Mouse (Mus musculus): ENCODE measurements around the gene Lsp1.

The Lsp1 gene

GRCm38 (mm10) chr7:142506501-142506900 is 45.9 kb downstream of the Lsp1 start:
- no peak for DNase-seq (ENCODE audit: low spot score)

DNA sequence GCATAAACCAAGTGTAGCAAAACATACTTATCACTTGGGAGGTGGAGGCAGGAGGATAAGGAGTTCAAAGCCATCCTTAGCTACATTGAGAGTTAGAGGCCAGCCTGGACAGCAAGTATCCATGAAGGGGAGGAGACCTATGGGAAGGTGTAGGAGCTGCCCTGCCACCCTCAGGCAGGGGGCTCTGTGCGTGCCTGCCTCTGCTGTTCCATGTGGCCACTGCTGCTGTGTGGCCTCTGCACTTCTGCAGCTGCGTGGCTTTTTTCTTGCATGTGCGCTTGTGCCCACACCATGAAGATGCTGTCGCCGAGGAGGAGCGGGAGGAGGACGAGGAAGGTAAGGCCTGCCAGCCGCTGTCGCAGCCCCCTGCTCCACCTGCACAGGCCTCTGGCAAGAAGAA is 46.8 kb downstream of the Lsp1 start:
- no peak for DNase-seq (ENCODE audit: low spot score)

GRCm38 (mm10) chr7:142509518-142509917 is 48.9 kb downstream of the Lsp1 start:
- no peak for DNase-seq (ENCODE audit: low spot score)

GRCm38 (mm10) chr7:142510021-142510777 is 49.6 kb downstream of the Lsp1 start:
- DNase-seq (ENCODE audit: low spot score), result no peak

DNA sequence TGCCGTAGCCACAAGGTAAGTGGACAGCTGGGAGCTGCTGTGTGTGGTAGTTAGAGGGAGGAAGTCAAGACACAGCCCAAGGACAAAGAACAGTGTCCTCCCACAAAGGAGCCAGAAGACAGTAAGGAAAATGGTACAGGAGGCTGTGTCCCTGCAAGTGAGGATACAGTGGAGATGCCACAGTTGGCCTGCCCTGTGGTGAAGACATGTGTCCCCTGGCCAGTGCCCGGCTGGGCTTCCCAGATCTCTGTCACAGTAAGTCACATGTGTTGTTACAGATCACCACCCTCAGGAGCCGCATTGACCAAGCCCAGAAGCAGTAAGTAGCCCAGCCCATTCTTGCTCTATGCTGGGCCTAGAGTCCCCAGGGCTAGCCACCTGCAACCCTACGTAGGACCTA is 53.4 kb downstream of the Lsp1 start:
- DNase-seq (ENCODE audit: low spot score), result no peak

- DNase-seq (ENCODE audit: low spot score), result no peak
These were observed 55.8 kb downstream of the Lsp1 start for GRCm38 (mm10) chr7:142516221-142516978.

GRCm38 (mm10) chr7:142517531-142517930 is 56.9 kb downstream of the Lsp1 start:
- DNase-seq (ENCODE audit: low spot score), result no peak

- DNase-seq (ENCODE audit: low spot score), result no peak
These were observed 59.7 kb downstream of the Lsp1 start for GRCm38 (mm10) chr7:142520331-142520730.

DNA sequence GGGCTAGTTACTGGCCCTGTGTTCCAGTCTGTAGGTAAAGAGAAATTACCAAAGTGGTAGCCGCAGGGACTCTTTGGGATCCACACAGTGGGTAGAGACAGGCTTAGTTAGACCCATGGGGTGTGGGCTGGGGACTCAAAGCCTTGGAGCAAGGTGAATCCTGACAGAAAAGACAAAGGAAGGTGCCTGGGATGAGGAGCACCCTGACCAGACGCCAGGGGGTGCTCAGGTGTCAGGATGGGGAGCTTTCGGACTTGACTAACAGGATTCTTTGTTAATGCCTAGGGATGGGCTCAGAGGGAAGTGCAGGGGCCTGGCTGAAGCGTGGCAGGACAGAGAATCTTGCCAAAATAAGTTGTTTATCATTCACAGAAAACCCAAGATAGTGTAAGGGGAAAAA is 61.7 kb downstream of the Lsp1 start:
- no peak for DNase-seq (ENCODE audit: low spot score)

DNA sequence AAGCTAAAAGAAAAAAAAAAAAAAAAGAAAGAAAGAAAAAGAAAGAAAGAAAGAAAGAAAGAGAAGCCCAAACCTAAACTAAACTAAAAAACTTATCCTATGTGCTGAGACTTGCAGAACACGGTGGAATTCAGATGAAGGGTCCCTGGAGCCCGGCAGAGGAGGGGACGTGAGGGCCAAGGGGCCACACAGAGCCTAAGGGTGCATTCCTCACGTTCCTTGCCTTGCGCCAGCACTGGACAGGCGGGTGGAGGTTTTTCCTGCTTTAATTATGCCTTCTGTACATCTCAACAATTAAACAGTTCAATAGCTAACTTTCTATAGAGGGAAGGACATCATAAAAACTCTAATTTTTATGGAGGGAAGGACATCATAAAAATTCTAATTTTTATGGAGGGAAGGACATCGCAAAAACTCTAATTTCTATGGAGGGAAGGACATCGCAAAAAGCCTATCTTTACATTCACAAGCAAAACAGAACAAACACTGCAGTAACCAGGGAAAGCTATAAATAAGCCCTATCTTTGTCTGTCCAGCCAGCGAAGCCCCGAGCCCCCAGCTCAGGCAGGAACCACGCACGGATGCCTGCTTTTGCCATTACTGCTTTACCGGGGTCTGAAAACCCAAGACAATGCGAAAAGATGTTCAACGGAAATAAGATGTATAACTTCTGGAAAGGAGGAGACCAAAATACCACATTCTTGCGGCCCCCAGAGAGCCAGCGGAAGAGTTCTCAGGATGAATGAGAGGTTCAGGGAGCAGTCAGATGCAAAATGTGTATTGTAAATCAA is 62.8 kb downstream of the Lsp1 start:
- DNase-seq (ENCODE audit: low spot score), result no peak

DNA sequence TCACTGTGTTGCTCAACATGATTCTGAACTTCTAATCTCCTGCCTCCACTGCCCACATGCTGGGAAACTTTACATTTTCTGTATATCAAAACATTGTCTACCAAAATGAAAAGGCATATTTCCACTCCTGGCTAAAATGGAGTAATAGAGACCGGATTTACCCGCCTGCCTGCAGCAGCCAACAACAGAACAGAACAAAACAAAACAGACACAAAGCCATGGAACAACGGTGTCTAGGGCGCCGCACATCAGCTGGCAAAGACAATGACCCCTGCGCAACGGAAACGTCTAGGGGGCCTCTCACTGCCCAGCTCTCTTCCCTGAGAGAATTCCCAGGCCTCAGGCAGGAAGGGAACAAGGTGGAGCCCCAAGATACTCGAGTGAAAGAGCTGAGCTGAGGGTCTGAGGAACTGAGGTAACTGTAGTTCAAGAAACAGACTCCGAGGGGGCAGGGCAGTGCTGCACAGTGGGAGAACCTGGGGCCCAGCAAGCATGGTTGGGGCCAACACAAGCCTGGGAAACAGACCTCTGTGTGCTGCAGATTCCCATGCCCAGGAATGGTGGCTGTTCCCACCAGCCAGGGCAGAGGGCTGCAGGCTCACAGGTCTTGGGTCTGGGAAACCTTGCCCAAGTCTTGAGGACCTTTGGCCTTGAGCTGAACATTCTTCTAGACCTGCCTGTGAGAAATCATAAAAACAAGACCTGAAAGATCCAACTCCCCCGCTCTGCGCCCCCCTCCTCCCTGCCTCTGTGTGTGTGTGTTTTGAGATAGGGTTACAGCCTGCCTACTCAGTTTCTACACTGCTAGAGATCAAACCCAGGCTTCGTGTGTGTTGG is 65.0 kb downstream of the Lsp1 start:
- DNase-seq (ENCODE audit: low spot score), result peak; percentile 36

DNA sequence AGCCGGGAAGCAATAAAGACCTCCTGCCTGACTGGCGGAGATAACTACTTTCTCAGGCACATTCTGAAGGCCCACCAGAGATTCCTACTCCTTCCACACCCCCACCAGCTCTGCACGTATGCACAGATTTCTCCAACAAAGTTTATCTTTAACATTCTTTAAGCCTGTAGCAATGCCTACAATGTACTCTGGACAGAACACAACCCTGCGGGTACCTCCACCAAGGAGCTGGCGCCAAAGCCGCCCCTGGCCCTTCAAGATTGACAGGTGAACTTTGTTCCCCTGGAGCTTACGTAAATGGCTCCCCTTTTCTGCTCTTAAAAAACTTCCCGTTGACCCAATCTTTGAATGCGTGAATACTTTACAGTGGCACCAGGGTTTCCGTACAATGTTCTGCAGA is 68.7 kb downstream of the Lsp1 start:
- no peak for DNase-seq (ENCODE audit: low spot score)

- DNase-seq (ENCODE audit: low spot score), result no peak
These were observed 71.4 kb downstream of the Lsp1 start for GRCm38 (mm10) chr7:142531973-142532521.

DNA sequence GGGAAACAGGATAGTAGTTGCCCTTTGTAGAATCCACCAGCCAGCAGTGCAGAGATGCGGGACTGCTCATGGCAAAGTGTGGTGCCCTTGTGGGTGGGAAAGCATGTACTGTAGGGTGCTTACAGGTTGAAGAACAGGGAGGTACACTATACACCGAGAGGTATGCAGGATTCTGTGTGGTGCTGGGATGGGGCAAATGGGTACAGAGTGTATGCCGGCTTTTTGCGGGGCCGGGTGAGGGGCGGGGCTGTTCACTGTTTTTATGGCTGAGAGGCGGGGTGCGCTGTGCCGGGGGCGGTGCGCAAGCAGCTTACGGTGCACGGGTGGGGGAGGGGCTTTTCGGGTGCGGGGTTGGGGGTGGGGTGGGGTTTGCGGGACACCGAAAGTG is 72.1 kb downstream of the Lsp1 start, which contains the start of gene Mrpl23:
TSS of gene Mrpl23 (plus strand) at position 16 of the 388 bp plus-strand sequence.
- DNase-seq (ENCODE audit: low spot score), result no peak

- DNase-seq (ENCODE audit: low spot score), result peak; percentile 72
These were observed 72.6 kb downstream of the Lsp1 start for GRCm38 (mm10) chr7:142533059-142533855.

GRCm38 (mm10) chr7:142535116-142535515 is 74.5 kb downstream of the Lsp1 start:
- DNase-seq (ENCODE audit: low spot score), result no peak

- DNase-seq (ENCODE audit: low spot score), result no peak
These were observed 75.2 kb downstream of the Lsp1 start for GRCm38 (mm10) chr7:142535832-142536231.

DNA sequence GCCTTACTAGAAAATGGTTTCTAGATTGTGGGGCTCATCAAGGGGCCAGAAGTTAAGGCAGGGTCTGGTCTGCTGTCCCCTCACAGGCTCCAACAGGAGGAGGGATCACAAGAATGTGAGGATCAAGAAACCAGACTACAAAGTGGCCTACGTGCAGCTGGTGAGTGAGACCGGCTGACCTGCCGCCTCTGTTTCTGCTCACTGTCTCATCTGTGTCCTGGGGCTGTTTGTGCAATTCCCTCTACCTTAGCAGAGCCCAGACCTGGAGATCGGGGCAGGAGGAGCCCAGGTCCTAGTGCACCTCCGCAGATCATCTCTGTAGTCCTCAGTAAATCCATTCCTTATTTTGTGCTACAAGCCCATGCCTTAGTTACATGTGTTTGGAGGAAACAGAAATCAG is 76.6 kb downstream of the Lsp1 start:
- DNase-seq (ENCODE audit: low spot score), result no peak

DNA sequence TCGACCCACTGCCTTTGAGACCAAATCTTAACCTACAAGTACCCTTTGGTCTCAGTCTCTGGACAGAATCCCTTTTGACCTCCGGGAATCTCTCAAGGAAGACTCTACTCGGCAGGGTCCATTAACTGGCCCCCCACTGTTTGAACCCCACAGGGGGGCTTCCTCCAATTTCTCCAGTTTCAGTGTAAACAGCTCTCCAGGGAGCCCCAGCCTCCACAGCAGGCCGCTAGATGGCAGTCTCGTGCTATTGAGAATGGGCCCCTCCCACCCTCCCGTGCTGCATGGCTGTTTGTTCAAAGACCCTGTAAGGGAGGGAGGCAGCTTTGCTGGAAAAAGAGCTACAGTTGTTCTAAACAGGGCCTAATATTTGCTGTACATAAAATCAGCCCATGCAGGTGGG is 77.3 kb downstream of the Lsp1 start:
- DNase-seq (ENCODE audit: low spot score), result no peak

DNA sequence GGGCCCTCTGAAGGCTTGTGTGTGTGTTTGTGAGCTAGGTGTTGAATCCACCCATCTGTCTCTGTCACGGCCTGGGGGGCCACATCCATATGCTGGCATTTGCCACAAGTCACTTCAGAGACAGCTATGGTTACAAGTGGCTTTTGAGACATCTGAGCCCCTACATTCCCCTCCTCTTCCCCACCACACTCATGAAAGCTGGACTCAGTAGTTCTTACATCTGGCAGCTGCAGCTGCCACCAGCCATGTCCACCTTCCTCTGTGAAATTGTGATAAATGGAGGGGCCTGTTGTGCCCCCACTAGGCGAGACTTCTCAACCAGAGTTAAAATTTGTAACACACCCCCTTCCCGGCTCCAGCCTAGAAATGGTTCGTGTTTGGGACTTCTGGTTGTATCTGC is 77.7 kb downstream of the Lsp1 start:
- DNase-seq (ENCODE audit: low spot score), result no peak

DNA sequence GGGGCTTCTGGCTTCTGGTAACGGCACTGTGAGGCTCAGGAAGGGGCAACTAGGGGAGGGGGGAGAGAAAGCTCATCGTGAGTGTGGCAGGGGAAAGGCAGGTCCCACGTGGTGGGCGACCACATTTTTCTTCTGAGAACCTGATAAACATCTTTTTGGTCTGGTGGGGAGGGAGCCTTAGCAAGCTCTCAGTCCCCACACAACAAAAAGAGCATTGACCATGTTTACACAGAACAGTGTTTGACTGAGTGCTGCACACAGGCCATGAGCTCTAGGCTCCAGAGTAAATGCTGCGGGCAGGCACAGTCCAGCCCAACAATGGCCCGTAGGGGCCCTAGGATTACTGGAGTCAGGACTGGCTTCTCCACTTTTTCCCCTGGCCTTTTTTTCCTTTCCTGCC is 78.2 kb downstream of the Lsp1 start:
- DNase-seq (ENCODE audit: low spot score), result no peak

Data from ovary, adult 18-20 months (tissue).